Mouse (Mus musculus) kidney, postnatal 0 days (tissue): Measurements from ENCODE around the gene Fam8a1. TPM values are rescaled to one million over a fixed set of nuclear protein-coding genes. Genes with fewer than 3 reads are reported as not detected.

Experiments
- ATAC-seq: fragments of 200-750 bp; cut with Nextera tagmentation; replicated peaks from 2 replicates; pipeline ENCODE4 v1.8.0; 2017; ENCODE audit warnings: low read depth, moderate number of reproducible peaks, moderate TSS enrichment, moderate library complexity; ENCODE audit not compliant: low FRiP score
- DNase-seq: peaks from one replicate; pipeline ENCODE4 v3.0.0-alpha.2; 2016; ENCODE audit warnings: low spot score
- H3K27ac ChIP-seq: fragments of 300-500 bp; sonication (generic); 2 replicates; pipeline ENCODE4 v1.5.1; 2014; ENCODE audit warnings: mild to moderate bottlenecking
- H3K27me3 ChIP-seq: fragments of 300-500 bp; sonication (generic); 2 replicates; pipeline ENCODE4 v1.6.1; 2014; ENCODE audit warnings: low read length, mixed read lengths; ENCODE audit not compliant: insufficient read depth
- H3K36me3 ChIP-seq: fragments of 300-500 bp; sonication (generic); 2 replicates; pipeline ENCODE4 v1.6.1; 2014; ENCODE audit warnings: low read length, mixed read lengths; ENCODE audit not compliant: insufficient read depth
- H3K4me1 ChIP-seq: fragments of 300-500 bp; sonication (generic); replicated peaks from 2 replicates; pipeline ENCODE4 v1.6.1; 2014; ENCODE audit warnings: antibody characterized with exemption, low read length, mixed read lengths; ENCODE audit not compliant: insufficient read depth
- H3K4me2 ChIP-seq: fragments of 300-500 bp; sonication (generic); 2 replicates; pipeline ENCODE4 v1.6.1; 2014; ENCODE audit warnings: mild to moderate bottlenecking, low read length, moderate library complexity, mixed read lengths
- H3K4me3 ChIP-seq: fragments of 300-500 bp; sonication (generic); replicated peaks from 2 replicates; pipeline ENCODE4 v1.5.1; 2014; ENCODE audit warnings: low read depth, low read length
- H3K9ac ChIP-seq: fragments of 300-500 bp; sonication (generic); 2 replicates; pipeline ENCODE4 v1.6.1; 2014; ENCODE audit warnings: low read depth, low read length
- H3K9me3 ChIP-seq: fragments of 300-500 bp; sonication (generic); replicated peaks from 2 replicates; pipeline ENCODE4 v1.6.1; 2016; ENCODE audit warnings: low read length, inconsistent platforms, mixed read lengths
- CTCF ChIP-seq: IDR thresholded peaks from 2 replicates; pipeline ENCODE4 v1.5.1; 2016; ENCODE audit warnings: antibody characterized with exemption, low read depth, mild to moderate bottlenecking, moderate library complexity
- WGBS: fragments of 180-500 bp; shearing (Covaris S2); extraction: QIAGEN DNeasy Blood & Tissue Kit; methylation state at CpG from one replicate; pipeline ENCODE4 v1.1.7; 2014; 5-methylcytosine and 5-hydroxymethylcytosine counted together
- polyA plus RNA-seq: library from polyadenylated mRNA; unstranded; fragments of >200 nt; fragmentation: Nextera tagmentation; extraction: Ambion mirVana; gene quantifications from 2 replicates; pipeline ENCODE4 v1.2.1, GENCODE M21; 2015

Fam8a1 gene
- polyA plus RNA-seq, 1 experiment from 2014 or later: 13.3 TPM

DNA sequence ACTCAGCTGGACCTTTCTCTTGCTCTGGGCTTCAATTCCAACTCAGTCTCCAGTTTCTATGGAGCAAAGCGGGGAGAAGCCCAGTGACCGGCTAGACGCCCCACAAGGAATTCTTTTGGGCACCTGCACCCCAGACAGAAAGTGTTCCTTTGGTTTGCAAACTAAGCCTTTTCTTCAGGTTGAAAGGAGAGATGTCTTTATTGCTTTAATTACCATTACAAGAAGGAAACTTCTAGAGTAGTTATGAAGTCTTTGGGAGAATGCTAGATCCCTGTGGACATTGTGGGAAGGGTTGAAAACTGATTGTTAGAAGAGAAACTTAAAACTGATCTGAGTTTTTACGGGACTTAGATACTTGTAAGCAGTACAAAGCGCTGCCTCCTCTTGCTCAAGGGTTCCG lies 23.8 kb upstream of the Fam8a1 start:
- no peak overlapping the region for H3K4me2 ChIP-seq
- H3K9me3 ChIP-seq: no peaks in the 10 kb centered on the region
- DNase-seq: no peak
- H3K9ac ChIP-seq: no peak overlapping the region
- H3K27ac ChIP-seq: no peak overlapping the region
- no peak for TF ChIP-seq CTCF
- WGBS: 68% methylated on average over 6 of the region's 6 CpGs
- no peak for ATAC-seq
- H3K27me3 ChIP-seq: no peaks in the 10 kb centered on the region
- H3K4me1 ChIP-seq: no peaks in the 10 kb centered on the region
- H3K36me3 ChIP-seq: no peaks in the 10 kb centered on the region
- no peak overlapping the region for H3K4me3 ChIP-seq

DNA sequence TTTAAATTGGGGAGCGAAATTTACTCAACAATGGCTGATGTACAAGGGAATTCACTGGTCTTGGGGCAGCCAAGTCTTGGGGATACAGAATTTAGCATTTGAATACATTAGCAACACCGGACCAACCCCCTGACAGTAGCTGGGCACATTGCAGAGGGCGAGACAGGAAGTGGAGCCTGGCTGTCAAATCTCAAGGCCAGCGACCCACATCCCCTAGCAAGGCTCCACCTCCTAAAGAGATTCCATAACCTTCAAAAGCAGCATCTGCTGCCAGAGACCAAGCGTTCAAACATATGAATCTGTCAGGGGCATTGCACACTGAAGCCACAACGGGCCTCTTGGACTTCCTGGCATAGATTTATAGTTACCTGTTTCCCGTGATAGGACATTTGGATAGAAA lies 17.5 kb upstream of the Fam8a1 start:
- ATAC-seq (no peak), DNase-seq (no peak)
- Histone ChIP-seq H3K27me3 (no peaks in the 10 kb centered on the region), H3K9me3 (no peaks in the 10 kb centered on the region), H3K4me2 (no peak overlapping the region), H3K27ac (no peak overlapping the region), H3K4me1 (no peaks in the 10 kb centered on the region), H3K36me3 (no peaks in the 10 kb centered on the region), H3K9ac (no peak overlapping the region), H3K4me3 (no peak overlapping the region)
- 82% methylated on average over 7 of the region's 7 CpGs for WGBS
- TF ChIP-seq CTCF: no peak

DNA sequence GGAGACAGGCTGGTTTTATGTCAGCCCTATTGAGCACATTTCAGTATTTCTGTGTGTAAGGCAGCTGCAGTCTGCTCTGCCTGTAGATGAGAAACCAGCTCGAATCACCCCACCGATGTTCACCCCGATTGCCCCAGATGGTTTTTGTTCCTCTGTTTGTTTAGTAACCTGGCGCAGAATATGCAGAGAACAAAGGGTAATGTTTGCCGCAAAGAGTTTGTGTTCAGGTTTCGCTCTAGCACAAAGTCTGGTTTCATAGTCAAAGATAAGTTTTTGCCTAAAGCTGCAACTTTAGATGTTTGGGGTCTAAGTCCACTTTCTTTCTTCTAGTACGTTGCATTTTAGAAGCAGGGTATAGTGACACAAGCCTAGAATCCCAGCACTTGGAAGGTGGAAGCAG lies 16.7 kb upstream of the Fam8a1 start:
- DNase-seq: no peak
- no peak overlapping the region for H3K27ac ChIP-seq
- WGBS: 76% methylated on average over 7 of the region's 7 CpGs

DNA sequence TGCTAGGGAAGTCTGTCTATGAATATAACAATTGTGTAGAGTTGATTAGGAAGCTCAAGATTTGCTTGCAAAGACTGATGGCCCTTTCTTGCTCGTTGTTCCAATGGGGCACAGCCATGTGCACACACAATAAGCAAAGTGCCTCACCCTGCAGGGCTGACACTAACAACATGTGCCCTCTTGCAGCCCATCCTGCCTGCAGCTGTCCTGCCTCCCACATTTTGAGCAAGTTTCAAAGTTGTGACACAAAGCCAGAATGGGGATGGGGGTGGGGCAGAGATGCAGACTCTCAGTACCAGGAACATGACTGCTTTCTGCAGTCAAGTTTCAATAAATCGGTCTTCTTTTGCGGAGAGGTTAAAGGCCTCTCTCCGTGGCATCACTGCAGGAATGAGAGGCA lies 15.7 kb upstream of the Fam8a1 start:
- ATAC-seq: no peak
- 62% methylated on average over 4 of the region's 4 CpGs for WGBS
- no peak for DNase-seq
- Histone ChIP-seq H3K4me1 (no peaks in the 10 kb centered on the region), H3K4me2 (no peak overlapping the region), H3K27ac (no peak overlapping the region), H3K27me3 (no peaks in the 10 kb centered on the region), H3K36me3 (no peaks in the 10 kb centered on the region), H3K9ac (no peak overlapping the region), H3K9me3 (no peaks in the 10 kb centered on the region), H3K4me3 (no peak overlapping the region)
- TF ChIP-seq CTCF: no peak

More for the DNA sequence above, 16.7 kb upstream of the Fam8a1 start:
- no peak for ATAC-seq
- H3K36me3 ChIP-seq: no peaks in the 10 kb centered on the region
- H3K4me3 ChIP-seq: no peak overlapping the region
- no peaks in the 10 kb centered on the region for H3K9me3 ChIP-seq
- no peak for TF ChIP-seq CTCF
- no peaks in the 10 kb centered on the region for H3K4me1 ChIP-seq
- no peaks in the 10 kb centered on the region for H3K27me3 ChIP-seq
- H3K9ac ChIP-seq: no peak overlapping the region
- H3K4me2 ChIP-seq: no peak overlapping the region

DNA sequence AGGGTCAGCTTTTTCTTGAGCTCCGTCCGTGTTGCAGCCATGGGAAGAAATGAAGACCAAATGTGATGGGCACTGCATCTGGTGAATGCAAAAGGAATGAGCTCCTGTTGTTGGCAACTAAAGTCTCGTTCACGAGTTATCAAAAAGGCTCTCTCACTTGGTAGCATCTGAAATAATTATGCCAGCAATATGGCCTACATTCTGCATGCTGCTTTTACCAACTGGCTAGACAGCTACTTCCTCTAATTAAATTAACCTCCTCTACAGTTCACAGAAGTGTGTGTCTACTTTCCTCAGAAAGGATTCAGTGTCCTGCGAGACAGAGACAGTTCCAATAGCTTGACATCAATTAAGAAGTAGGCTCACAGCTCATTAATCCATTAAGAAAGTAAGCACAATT lies 14.8 kb upstream of the Fam8a1 start:
- WGBS: 81% methylated on average over 5 of the region's 5 CpGs

DNA sequence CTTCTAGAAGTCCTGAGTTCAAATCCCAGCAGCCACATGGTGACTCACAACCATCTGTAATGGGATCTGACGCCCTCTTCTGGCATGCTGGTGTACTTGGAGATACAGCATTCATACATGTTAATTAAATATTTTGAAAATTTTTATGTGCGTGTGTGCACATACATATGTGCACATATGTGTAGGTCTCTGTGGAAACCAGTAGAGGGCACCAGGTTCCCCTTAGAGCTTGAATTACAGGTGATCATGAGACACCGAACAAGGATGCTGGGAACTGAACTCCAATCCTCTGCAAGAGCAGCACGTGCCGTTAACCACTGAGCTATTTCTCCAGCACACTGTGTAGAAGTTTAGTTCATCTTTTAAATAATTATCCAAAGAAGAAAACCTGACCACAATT lies 10.1 kb upstream of the Fam8a1 start:
- Histone ChIP-seq H3K9me3 (no peaks in the 10 kb centered on the region), H3K27ac (no peak overlapping the region), H3K9ac (no peak overlapping the region), H3K4me1 (no peaks in the 10 kb centered on the region), H3K4me3 (no peak overlapping the region), H3K4me2 (no peak overlapping the region), H3K36me3 (no peaks in the 10 kb centered on the region), H3K27me3 (no peaks in the 10 kb centered on the region)
- ATAC-seq (no peak), DNase-seq (no peak)
- 88% methylated on average over 5 of the region's 5 CpGs for WGBS
- TF ChIP-seq CTCF: no peak

More for the DNA sequence above, 14.8 kb upstream of the Fam8a1 start:
- Histone ChIP-seq H3K4me1 (no peaks in the 10 kb centered on the region), H3K27ac (no peak overlapping the region), H3K9me3 (no peaks in the 10 kb centered on the region), H3K27me3 (no peaks in the 10 kb centered on the region), H3K4me3 (no peak overlapping the region), H3K9ac (no peak overlapping the region), H3K4me2 (no peak overlapping the region), H3K36me3 (no peaks in the 10 kb centered on the region)
- no peak for ATAC-seq
- DNase-seq: no peak
- no peak for TF ChIP-seq CTCF

DNA sequence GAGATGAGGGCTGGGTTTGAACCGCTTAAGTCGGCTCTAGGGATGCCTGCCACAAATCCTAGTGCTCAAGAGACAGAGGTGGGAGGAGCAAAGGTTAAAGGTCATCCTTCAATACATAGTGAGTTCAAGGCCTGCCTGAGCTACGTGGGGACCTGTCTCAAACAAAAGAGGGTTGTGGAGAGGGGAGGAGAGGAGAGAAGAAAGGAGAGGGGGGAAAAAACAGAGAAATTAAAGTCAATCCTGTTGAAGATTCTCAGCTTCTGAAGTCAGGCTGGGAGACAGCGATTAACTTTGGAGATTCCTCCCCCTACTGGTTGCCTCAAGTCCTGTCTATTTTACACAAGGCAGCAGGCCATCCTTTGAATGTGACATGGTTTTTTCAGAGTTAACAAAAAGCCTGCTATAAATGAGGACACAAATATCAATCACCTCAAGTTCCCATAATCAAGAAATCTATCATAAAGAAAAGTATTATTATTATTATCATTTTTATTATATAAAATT lies 5.8 kb upstream of the Fam8a1 start:
- TF ChIP-seq CTCF: peak; percentile 82
- ATAC-seq: no peak
- Histone ChIP-seq H3K27me3 (no peaks in the 10 kb centered on the region), H3K9me3 (no peaks in the 10 kb centered on the region), H3K27ac (no peak overlapping the region), H3K4me1 (no peaks in the 10 kb centered on the region), H3K4me2 (no peak overlapping the region), H3K36me3 (no peaks in the 10 kb centered on the region), H3K9ac (no peak overlapping the region), H3K4me3 (no peak overlapping the region)
- 33% methylated on average over 4 of the region's 4 CpGs for WGBS
- peak; percentile 85 for DNase-seq
